Mouse (Mus musculus) ovary, postnatal 14 days (tissue): ENCODE data around the gene 1700001C19Rik.
A peak's percentile ranks its signal among the peaks of the same experiment; 100 is the strongest.

Experiments used
- DNase-seq: peaks from one replicate; pipeline ENCODE4 v3.0.0; 2022; ENCODE audit warnings: low spot score

The 1700001C19Rik gene

DNA sequence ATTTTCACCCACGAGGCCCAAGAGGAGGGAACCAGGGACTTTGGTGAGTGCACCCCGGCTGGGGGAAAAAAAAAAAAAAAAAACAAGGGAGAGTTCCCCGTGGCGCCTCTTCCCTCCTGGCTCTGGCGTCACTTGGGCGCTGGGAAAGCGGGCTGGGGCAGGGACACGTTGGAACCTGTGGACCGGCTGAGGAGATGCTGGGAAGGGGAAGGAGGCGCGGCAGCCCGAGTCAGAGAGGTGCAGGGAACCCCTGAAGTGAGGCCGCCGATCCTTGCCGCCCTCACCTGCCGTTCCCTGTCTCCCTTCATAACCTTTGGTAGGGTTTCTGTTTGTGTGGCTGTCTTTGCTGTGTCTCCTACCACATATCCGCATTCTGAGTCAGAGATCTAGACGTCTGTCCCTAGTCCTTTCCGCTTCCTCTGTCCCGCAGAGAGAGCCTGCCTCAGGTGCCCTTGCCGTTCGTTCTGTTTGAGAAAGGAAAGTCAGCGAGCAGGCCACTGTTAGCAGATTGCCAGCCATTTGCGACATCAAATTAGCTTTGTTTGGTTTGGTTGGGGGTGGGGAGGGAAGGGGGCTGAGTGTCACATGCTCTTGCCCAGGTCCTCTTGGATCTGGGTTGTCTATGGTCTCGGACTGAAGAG is at the start of gene 1700001C19Rik:
TSS of gene 1700001C19Rik (minus strand) at position 470 of the 641 bp plus-strand sequence.
- no peak for DNase-seq

DNA sequence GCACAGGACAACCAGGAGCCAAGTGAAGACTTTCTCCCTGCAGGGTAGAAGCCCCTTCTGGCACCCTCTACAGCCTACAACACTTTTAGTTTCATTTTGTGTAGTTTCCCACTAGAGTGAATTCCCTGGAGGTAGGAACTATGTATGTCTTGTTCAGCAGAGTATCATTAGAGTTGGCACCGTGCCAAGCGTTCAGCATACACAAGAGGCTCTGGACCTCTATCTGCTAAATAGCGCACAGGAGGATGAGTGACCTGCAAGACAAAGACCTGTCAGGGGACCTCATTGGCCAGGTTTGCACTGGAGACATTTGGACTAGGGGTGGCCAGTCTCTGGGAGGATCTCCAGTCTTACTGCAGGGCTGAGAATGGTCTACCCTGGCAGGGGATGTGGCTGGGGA is 48.6 kb upstream of the 1700001C19Rik start:
- no peak for DNase-seq

DNA sequence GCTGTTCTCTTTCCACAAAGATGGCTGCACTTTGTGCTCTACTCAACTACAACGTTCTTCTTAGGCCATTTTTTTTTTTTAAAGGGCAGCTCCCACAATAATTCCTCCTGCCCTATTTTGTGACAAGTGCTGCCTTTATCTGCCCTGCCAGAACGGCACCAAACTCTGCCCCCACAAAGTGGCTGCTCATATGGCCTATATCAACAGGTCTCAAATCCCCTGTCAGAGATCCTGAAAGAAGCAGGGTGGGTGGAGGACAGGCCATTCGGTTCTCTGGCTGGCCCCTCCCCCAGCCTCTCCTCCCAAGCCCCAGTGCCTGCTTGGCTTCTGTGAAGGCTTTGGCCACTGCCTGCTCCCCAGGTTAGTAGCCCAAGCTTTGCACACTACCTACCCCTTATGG is 47.8 kb upstream of the 1700001C19Rik start:
- no peak for DNase-seq

DNA sequence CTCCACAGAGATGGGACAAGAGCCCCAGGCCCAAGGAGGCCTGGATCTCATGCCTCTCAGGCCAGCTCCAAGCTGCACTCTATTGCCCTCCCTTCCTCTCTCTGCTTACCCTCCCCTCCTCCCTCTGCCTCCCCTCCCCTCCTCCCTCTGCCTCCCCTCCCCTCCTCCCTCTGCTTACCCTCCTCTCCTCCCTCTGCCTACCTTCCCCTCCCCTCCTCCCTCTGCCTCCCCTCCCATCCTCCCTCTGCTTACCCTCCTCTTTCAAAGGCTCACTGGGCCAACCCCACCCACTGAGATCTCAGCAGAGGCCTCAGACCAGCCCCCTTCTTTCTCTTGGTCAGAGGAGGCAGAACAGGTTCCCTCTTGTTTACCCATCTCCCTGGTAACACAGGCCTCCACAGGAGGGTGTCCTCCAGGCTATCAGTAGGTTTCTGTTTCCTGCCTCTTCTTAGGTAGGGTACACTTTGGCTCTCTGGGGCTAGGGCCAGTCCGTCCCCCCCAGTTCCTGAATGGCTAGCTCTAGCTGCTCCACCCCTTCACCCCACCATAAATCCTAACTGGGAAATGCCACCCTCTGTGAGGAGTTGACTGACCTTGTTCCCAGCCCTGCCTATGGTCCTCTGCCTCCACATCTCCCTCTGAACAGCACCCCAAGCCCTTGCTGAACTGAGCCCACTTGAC is 47.2 kb upstream of the 1700001C19Rik start:
- no peak for DNase-seq

DNA sequence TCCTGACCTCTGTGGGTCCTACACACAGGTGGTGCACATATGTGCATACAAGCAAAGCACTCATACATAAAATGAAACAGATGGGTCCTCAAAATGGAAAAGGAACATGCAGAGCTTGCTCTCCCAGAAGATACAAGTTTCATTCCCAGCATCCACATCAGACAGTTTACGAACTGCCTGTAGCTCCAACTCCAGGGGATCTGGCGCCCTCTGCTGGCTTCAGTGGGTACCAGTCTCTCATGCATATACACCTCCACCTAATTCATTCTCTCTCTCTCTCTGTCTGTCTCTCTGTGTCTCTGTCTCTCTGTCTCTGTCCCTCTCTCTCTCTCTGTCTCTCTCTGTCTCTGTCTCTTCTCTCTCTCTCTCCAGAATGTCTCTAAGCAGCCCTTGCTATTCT is 45.2 kb upstream of the 1700001C19Rik start:
- DNase-seq, result peak; percentile 69

DNA sequence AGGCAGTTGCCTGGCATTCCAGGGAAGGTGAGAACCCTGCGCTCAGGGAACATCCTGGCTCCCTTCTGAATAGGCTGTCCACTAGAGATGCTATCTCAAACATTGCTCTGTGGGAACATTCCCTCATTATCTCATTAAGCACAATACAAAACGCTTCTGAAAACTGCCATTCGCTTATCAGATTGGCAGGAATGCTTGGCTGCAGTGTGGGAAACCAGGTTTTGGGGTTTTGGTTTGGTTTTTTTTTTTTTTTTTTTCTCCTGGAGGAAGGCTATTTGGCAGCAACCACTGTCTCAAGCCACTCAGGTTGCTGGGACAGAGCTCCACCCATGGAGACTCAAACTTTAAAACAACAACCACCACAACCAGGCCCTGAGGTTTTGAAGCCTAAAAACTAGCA is 42.7 kb upstream of the 1700001C19Rik start:
- DNase-seq, result no peak

DNA sequence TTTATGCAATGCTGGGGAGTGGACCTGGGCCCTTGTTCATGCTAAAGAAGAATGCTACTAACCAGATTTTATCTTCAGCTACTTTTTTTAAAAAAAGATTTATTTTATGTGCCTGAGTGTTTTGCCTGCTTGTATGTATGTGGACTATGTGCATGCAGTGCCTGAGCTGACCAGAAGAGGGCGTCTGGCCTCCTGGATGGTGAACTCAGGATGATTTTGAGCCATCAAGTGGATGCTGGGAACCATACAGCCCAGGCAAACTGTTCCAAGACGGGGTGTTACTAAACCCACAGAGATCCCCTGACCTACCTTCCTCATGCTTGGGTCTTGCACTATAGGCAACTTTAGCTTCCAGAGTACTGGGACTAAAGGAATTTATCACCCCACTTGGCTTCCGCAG is 38.5 kb upstream of the 1700001C19Rik start:
- no peak for DNase-seq

DNA sequence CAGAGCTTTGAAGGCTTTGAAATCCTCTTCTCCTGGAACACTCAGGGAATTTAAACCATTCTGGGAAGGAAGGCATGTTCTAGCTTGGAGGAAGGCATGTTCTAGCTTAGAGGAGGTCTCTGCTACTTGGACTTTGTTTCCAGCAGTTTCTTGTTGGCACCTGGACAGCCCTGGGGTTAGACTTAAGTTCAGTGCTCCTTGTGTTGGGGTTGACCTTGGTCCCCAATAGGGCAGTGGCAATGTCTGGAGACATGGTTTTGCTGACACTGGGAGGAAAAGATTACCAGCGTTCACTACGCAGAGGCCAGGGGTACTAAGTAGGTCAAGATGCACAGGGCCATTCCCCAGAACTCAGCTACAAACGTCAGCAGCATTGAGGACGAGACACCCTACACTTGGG is 38.0 kb upstream of the 1700001C19Rik start:
- no peak for DNase-seq

DNA sequence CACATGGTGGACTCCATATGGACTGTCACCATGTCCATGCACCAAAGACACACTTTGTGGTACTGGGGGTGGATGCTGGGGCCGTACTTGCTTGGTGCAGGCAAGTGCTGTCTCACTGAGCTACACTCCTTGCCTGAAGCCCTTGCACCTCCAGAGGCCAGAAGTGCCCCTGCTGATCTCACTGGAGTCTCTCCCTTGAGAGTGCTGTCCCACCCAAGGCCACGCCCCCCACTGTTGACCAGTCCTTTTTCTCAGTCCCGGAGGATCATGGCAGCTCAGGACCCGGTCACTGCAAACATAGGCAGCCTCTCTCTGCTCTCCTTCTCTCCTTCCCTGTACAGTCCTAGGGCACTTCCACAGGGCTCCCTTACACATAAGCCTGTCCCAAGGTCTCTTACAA is 37.1 kb upstream of the 1700001C19Rik start:
- no peak for DNase-seq

DNA sequence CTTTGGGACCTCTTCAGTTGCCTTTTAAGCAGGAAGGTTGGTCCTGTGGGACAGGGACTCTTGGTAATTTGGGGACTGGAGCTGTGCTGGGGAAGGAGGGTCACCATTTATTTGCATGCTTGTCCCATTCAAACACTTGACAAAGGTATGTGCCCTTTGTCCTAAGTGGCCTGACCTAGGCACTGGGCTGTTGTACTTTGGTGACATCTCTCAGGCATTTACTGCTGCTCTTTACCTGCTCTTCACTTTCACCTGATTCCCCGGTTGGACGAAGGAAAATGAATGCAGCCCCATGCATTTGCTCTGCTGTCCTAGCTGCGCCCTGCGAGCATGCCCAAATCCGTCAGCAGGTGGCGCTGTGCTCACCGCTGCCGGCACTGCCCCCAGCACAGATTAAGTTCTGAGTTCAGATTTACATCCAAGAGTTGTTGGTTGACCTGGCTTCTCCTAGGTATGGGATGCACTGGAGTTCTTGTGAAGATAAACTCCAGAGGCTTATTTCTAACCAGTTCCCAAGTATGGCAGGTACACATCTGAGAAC is 36.3 kb upstream of the 1700001C19Rik start:
- DNase-seq, result no peak

DNA sequence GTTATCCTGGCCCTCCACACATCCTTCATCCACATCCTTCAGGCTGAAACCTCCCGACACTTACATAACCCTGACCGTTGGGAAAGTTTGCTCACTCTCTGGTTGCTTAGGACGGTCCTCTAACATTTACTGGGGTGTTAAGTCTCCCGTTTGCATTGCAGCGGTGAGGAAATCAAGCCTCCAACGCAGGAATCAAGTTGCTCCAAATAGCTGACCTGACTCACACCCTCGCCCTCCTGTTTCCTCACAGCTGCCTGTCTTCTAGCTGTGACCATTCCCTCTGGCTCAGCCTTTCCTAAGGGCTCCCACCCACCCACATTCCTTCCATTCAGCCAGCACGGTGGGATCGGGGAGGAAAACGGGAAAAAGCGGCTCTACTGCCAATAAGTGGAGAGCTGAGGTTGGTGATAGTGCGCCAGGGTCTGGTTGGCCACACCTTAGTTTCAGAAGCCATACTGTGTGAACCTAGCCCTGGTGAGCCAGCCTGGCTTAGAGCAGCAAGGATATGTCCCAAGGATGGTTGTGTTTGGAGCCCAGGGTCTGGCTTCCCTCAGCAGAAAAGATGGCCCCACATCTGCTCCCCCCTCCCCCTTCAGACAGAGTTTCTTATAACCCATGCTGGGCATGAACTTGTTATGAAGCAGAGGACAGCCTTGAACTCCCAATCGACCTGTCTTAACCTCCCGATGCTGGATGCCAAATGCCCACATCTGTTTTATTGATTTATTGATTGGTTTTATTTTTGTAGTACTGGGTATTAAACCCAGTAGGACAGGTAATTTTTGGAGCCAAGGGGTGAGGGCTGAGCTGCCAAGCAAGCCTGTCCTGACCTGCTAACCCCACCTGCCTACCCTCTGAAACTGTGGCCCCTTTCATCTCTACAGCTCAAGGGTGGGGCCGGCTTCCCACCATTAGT is 35.5 kb upstream of the 1700001C19Rik start:
- no peak for DNase-seq

DNA sequence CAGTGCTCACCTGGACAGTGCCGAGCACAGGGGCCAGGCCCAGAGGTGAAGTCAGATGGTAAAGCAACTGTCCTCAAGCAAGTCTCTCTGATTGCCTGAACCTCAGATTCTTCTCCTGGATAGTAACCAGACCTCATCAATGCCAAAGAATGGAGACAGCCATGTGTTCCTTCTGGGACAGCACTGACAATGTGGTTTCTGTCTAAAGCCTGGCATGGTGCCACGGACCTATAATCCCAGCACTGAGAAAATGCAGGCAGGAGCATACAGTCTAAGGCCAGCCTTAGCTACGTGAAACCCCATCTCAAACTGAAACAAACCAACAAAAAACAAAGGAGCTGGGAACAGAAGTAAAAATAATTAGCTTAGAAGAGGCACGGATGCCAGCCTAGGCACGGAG is 33.5 kb upstream of the 1700001C19Rik start:
- no peak for DNase-seq

DNA sequence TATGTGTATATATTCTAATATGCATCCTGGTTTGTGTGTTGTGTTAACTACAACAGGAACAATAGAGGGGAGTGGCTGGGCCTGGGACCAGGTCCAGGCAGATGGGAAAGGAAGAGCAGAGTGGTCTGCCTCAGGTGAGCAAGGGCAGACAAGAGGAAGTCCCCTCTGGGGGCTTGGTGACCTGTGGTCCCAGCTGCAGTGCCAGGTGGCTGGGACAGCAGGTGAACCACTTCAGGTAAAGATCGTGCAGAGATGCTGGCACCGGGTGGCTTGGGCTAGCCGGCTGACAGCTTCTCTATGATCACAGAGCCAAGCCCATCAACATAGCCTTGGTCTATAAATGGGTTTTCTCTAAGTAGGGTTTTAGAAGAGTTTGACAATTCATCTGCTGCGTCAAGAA is 32.9 kb upstream of the 1700001C19Rik start:
- DNase-seq, result no peak

DNA sequence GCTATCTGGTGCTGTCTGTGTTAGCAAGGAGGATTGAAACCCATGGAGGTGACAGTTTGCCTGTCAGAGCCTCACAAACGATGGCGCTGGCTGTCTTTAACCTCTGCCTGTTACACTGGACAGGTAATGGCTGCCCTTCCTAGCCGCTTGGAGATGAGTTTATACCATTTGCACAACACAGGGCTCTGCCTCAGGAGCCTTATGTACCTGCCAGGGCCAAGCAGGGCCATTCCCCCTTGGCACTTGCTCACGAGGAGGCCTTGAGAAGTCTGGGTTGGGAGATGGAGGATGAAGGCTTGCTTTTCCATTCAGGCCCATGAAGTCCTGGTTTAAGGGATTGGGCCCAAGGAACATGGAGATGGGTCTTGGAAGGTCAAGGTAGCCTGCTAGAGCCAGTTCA is 32.5 kb upstream of the 1700001C19Rik start:
- DNase-seq, result no peak

DNA sequence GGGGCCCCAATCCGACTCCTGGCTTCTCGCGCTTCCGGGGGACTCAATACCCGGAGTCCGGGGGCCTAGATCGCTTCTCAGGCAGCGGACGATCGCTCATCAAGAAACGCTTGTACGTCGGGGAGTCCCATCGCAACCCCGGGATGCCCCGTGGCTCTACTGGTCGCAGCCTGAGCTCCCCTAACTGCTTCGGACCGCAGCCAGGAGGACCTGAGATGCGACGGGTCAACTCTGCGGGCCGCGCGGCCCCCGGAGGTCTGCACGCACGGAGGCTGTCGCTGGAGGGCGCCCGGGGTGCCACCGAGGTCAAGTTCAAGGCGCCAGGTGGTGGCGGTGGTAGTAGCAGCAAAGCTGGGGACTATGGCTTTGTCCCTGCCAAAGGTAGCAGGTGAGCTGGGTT is 31.3 kb upstream of the 1700001C19Rik start:
- no peak for DNase-seq

DNA sequence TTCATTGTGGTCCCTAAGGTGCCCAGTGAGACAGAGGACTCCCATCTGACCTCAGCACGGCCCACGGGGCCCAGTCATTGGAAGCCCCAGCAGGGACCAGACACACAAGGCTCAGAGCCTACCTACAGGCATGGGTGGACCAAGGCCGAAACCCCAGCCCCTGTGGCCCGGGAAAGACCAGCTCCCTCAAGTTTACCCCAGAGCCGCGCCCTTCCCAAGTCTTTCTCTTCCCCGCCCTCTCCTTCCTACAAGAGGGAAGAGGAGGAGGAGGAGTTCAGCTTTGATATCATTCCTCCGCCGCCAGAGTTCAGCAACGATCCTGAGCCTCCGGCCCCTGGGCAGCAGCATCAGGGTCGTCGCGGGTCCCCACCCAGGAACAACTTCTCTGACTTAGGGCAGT is 30.9 kb upstream of the 1700001C19Rik start:
- DNase-seq, result no peak

DNA sequence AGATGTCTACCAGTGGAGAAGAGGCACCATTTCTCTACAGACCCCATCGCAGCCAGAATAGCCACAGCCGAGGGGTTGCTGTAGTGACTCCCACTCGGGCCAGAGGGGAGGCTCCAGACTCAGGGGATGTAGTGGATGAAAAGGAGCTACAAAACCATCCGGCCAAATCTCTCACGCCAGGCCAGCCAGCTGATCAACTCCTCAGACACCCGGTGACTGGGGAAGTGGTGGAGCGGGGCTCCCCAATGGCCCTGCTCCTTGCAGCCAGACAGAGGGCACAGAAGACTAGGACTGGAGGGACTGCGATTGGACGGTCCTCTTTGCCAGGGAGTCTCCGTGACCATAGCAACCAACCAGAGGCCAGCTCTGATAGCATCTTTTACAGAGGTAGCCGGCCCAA is 30.5 kb upstream of the 1700001C19Rik start:
- DNase-seq, result no peak

DNA sequence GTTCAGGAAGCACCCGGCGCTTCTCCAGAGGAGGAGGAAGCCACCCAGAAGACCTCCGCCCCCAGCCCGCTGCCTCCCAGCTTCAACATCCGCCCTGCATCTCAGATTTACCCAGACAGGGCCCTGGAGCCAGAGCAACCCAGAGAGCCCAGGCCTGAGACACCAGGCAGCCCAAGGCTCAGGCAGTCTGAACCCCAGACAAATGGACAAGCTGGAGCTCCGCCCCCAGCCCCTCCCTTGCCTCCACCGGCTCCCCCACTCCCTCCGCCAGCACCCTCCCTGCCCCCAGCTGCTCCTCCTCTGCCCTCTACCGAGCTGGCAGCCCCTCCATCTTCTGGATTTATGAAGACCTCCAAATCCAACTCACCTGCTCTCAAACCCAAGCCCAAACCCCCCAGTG is 29.1 kb upstream of the 1700001C19Rik start:
- DNase-seq, result no peak

DNA sequence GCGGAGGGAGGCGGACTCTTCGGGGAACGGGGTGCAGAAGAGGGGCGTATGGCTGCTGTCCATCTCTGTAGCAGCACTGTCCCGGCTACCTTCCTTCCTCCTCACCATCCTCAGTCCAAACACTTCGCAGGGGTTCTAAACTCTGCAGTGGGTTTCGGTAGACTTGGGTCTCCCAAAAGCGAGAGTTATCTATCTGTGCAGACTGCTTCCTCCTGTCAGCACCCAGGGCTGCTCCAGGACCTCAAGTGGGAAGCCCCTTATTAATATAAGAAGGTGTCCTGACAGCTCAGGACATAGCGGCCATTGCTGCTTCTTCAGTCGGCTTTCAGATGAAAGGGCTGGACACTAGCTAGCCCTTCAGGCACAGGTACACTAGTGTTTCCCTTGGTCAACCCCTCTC is 27.8 kb upstream of the 1700001C19Rik start:
- DNase-seq, result no peak

DNA sequence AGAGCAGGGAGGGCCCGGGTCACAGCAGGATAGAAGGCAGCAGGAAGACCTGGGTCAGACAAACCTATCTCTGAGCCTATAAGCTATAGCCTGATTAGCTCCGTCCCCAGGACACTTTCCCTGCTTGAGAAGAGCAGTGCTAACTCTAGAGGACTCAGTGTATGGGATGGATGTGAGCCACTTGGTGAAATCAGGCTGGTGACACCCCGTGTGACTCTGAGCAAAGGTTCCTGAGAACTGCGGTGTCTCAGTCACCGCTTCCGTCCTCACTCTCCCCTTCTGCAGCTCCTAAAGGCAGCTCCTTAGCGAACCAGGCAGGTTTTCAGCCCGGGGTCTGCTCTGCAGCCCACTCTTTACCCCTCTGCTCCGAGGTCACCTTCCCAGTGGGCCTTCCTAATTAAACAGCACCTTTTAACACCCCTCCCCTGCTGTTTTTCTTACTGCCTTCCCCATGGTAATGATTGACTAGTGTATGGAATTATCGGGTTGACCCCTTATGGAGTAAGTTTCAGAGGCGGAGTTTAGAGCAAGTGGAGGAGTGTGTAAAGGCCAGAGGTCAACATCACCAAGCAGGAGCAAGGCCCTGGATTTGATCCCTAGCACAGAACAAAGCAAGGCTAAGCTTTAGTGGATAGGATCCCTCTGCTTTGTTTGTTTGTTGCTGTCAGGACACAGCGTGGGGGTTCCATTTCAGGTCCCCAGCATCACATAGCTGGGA is 27.2 kb upstream of the 1700001C19Rik start:
- DNase-seq, result no peak

DNA sequence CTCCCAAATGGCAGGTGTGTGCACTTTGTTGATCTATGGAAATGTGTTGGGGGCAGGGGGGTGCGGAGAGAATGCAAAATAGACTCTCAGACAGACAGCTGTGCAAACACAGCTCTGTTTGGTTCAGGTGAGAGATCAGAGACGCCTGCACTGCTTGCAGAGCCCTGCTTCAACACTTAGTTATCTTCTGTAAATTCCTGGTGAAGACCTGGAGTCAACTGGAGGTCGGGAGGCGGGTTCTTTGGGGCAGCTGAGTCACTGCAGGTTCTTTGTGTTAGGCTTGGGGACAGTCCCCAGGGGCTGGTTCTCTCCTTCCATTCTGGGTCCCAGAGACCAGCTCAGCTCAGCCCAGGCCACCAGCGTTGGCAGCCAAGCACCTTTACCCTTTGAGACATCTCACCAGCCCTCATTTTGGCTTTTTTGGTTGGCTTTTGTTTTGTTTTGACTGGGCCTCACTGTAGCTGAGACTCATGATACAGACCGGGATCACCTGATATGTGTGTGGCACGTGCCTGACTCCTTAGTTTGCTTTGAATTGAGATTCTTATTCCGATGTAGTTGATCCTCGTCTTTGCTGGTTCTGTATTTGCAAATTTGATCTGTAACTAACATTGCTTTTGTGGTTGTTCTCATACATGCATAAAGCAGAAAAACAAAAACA is 25.7 kb upstream of the 1700001C19Rik start:
- no peak for DNase-seq

DNA sequence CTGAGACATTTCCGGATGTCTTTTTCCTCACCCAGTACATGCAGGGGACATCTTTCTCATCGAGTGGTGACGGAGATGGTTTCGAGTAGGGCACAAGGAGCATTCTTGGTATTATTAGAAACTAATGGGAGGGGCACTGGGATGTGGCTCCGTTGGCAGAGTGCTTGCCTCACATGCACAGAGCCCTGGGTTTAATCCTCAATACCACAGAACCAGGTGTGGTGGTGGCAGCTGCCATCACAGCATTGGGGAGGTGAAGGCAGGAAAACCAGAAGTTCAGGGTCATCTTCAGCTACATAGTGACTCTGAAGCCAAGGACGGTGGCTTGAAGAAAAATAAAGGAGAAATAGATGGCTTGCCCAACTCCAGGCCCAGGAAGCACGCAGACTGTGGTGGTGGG is 25.0 kb upstream of the 1700001C19Rik start:
- no peak for DNase-seq
